Mouse (Mus musculus) small intestine, adult 2 months (tissue): ENCODE results near the gene E4f1. TPM values are rescaled to one million over a fixed set of nuclear protein-coding genes. Genes with fewer than 3 reads are reported as not detected.
A peak's percentile ranks its signal among the peaks of the same experiment; 100 is the strongest.

ENCODE experiments used
- H3K27ac ChIP-seq: fragments of 200-500 bp; 2 replicates; pipeline ENCODE4 v1.5.1; 2012; ENCODE audit warnings: low read depth, low read length, control low read depth, inconsistent platforms; ENCODE audit not compliant: insufficient read depth
- H3K27me3 ChIP-seq: fragments of 200-500 bp; 2 replicates; pipeline ENCODE4 v1.6.1; 2012; ENCODE audit warnings: mild to moderate bottlenecking, moderate library complexity, low read length, inconsistent platforms; ENCODE audit not compliant: control insufficient read depth, insufficient read depth
- H3K36me3 ChIP-seq: fragments of 200-500 bp; 2 replicates; pipeline ENCODE4 v1.6.1; 2012; ENCODE audit warnings: mild to moderate bottlenecking, low read length, control low read depth, inconsistent platforms; ENCODE audit not compliant: control insufficient read depth, insufficient read depth
- H3K4me1 ChIP-seq: fragments of 200-500 bp; 2 replicates; pipeline ENCODE4 v1.6.1; 2012; ENCODE audit warnings: low read length, inconsistent platforms, mixed read lengths; ENCODE audit not compliant: control insufficient read depth, insufficient read depth, insufficient read length
- H3K4me3 ChIP-seq: fragments of 200-500 bp; 2 replicates; pipeline ENCODE4 v1.5.1; 2012; ENCODE audit warnings: low read depth, mild to moderate bottlenecking, control low read depth, inconsistent platforms, low read length, moderate library complexity
- CTCF ChIP-seq: fragments of 200-500 bp; IDR thresholded peaks from 2 replicates; pipeline ENCODE4 v1.5.1; 2012; ENCODE audit warnings: low read depth, mild to moderate bottlenecking, control low read depth, inconsistent platforms, low read length, moderate library complexity, mixed read lengths; ENCODE audit not compliant: insufficient replicate concordance, insufficient read length; ENCODE audit errors: extremely low read depth
- POLR2A ChIP-seq: fragments of 200-500 bp; IDR thresholded peaks from 2 replicates; pipeline ENCODE4 v1.6.1; 2012; ENCODE audit warnings: low read depth, mild to moderate bottlenecking, control low read depth, inconsistent platforms, low read length, moderate library complexity
- WGBS: fragments of 180-500 bp; shearing (Covaris S2); methylation state at CpG from one replicate; pipeline ENCODE4 v1.1.7; 2018; 5-methylcytosine and 5-hydroxymethylcytosine counted together
- polyA plus RNA-seq: library from polyadenylated mRNA; depleted of rRNA; stranded (reverse); fragments of >200 nt; gene quantifications from 2 replicates; pipeline ENCODE4 v1.2.3, GENCODE M21; 2012

The E4f1 gene
- polyA plus RNA-seq, 1 experiment: 74.5 TPM

- Histone ChIP-seq H3K36me3 (peaks cover 20% of the 10 kb centered on the region), H3K4me1 (peaks cover 14% of the 10 kb centered on the region), H3K4me3 (no peak overlapping the region), H3K27ac (no peak overlapping the region), H3K27me3 (no peaks in the 10 kb centered on the region)
- TF ChIP-seq CTCF: no peak
- no peak for TF ChIP-seq POLR2A
- WGBS: 72% methylated on average over 3 of the region's 3 CpGs
Measured at GRCm38 (mm10) chr17:24480201-24480826, 10.2 kb upstream of the E4f1 start.

GRCm38 (mm10) chr17:24479431-24479830 lies 9.3 kb upstream of the E4f1 start:
- Histone ChIP-seq H3K4me1 (peaks cover 15% of the 10 kb centered on the region), H3K27ac (no peak overlapping the region), H3K4me3 (no peak overlapping the region), H3K27me3 (no peaks in the 10 kb centered on the region), H3K36me3 (peaks cover 25% of the 10 kb centered on the region)
- 23% methylated on average over 1 of the region's 1 CpGs for WGBS
- TF ChIP-seq POLR2A (no peak), CTCF (no peak)

GRCm38 (mm10) chr17:24478663-24479380 lies 8.7 kb upstream of the E4f1 start, which contains the start of gene Mlst8:
Gene Mlst8, minus strand, starts transcription at chr17:24479078.
- peak; percentile 86 for TF ChIP-seq CTCF
- TF ChIP-seq POLR2A: peak; percentile 50; the same call in 1 of the 2 replicates
- under 1% methylated on average over 48 of the region's 48 CpGs for WGBS

GRCm38 (mm10) chr17:24477985-24478600 lies 8.0 kb upstream of the E4f1 start:
- Histone ChIP-seq H3K4me1 (peaks cover 27% of the 10 kb centered on the region), H3K36me3 (peaks cover 28% of the 10 kb centered on the region), H3K27ac (peak overlapping the region; percentile 52), H3K4me3 (peak overlapping the region; percentile 84), H3K27me3 (no peaks in the 10 kb centered on the region)
- WGBS: 17% methylated on average over 11 of the region's 11 CpGs
- TF ChIP-seq POLR2A (no peak; the same call in 1 of the 2 replicates), CTCF (no peak)

More at GRCm38 (mm10) chr17:24478663-24479380, 8.7 kb upstream of the E4f1 start, which contains the start of gene Mlst8:
- Histone ChIP-seq H3K4me1 (peaks cover 21% of the 10 kb centered on the region), H3K27ac (peak within 1 kb of the TSS; percentile 89), H3K36me3 (peaks cover 28% of the 10 kb centered on the region), H3K4me3 (peak within 1 kb of the TSS; percentile 84), H3K27me3 (no peaks in the 10 kb centered on the region)

GRCm38 (mm10) chr17:24477053-24477984 lies 7.2 kb upstream of the E4f1 start:
- 84% methylated on average over 20 of the region's 20 CpGs for WGBS
- no peaks in the 10 kb centered on the region for H3K27me3 ChIP-seq
- H3K4me3 ChIP-seq: no peak overlapping the region
- H3K36me3 ChIP-seq: peaks cover 28% of the 10 kb centered on the region
- TF ChIP-seq CTCF (no peak), POLR2A (no peak)
- peak overlapping the region; percentile 1; the same call in 1 of the 2 replicates for H3K27ac ChIP-seq
- peaks cover 31% of the 10 kb centered on the region for H3K4me1 ChIP-seq

- 87% methylated on average over 10 of the region's 10 CpGs for WGBS
- Histone ChIP-seq H3K4me1 (peaks cover 35% of the 10 kb centered on the region), H3K27ac (no peak overlapping the region), H3K27me3 (no peaks in the 10 kb centered on the region), H3K36me3 (peaks cover 28% of the 10 kb centered on the region), H3K4me3 (no peak overlapping the region)
- TF ChIP-seq CTCF (no peak), POLR2A (no peak)
Measured at GRCm38 (mm10) chr17:24476022-24476776, 6.1 kb upstream of the E4f1 start.
